ENCODE assay signal across 9 mouse cellular contexts in genomic region chr9:32408730-32409059, GRCm38 (mm10). TPM values are rescaled to one million over a fixed set of nuclear protein-coding genes. Genes with fewer than 3 reads are reported as not detected.
DNase-seq lines count a peak whose midpoint lies in the region; ATAC-seq lines count a peak whose summit lies in the region.
"Had no signal": no experiment of that assay in that cellular context is flagged by ENCODE, and none has a peak within 500 bp of the region (broad histone marks: within the 10 kb centered on the region; RNA-seq: fewer than 3 reads in every experiment).

No protein-coding gene starts in this region.

- H3K27ac ChIP-seq in kidney, embryonic 15.5 days: peak overlapping the region; percentile 87
- H3K27ac ChIP-seq in embryonic facial prominence, embryonic 14.5 days (replicated peaks; ENCODE audit: low read depth, low read length): no peak overlapping the region
- H3K27ac ChIP-seq in intestine, embryonic 14.5 days (ENCODE audit: low read depth): no peak overlapping the region
- H3K27ac ChIP-seq in midbrain, embryonic 16.5 days (ENCODE audit: low read length): no peak overlapping the region

- peak; percentile 30 for ATAC-seq in kidney, embryonic 15.5 days (replicated peaks; ENCODE audit: low FRiP score)
- ATAC-seq in embryonic facial prominence, embryonic 14.5 days (ENCODE audit: low read depth): no peak
- no peak for ATAC-seq in intestine, embryonic 14.5 days (replicated peaks; ENCODE audit: low FRiP score, low TSS enrichment, low read depth)
- ATAC-seq in midbrain, embryonic 16.5 days: peak; percentile 33; the same call in 1 of the 2 replicates

- H3K4me2 ChIP-seq in kidney, embryonic 15.5 days: peak overlapping the region; percentile 95
- H3K4me2 ChIP-seq in embryonic facial prominence, embryonic 14.5 days (ENCODE audit: low read depth, low read length): peak overlapping the region; percentile 87
- H3K4me2 ChIP-seq in intestine, embryonic 14.5 days (ENCODE audit: low read length): peak overlapping the region; percentile 87
- peak overlapping the region; percentile 83 for H3K4me2 ChIP-seq in midbrain, embryonic 16.5 days (ENCODE audit: low read length)

- no peaks in the 10 kb centered on the region for H3K36me3 ChIP-seq in kidney, embryonic 15.5 days
- no peaks in the 10 kb centered on the region for H3K36me3 ChIP-seq in embryonic facial prominence, embryonic 14.5 days (ENCODE audit: control insufficient read depth, insufficient read depth, low read length)
- no peaks in the 10 kb centered on the region for H3K36me3 ChIP-seq in intestine, embryonic 14.5 days (ENCODE audit: control insufficient read depth, insufficient read depth, low read length)
- no peaks in the 10 kb centered on the region for H3K36me3 ChIP-seq in midbrain, embryonic 16.5 days (ENCODE audit: control insufficient read depth, insufficient read depth, low read length)

- peaks cover 27% of the 10 kb centered on the region for H3K4me1 ChIP-seq in kidney, embryonic 15.5 days
- H3K4me1 ChIP-seq in embryonic facial prominence, embryonic 14.5 days (ENCODE audit: control insufficient read depth, insufficient read depth, low read length): peaks cover 8% of the 10 kb centered on the region; the same call in 1 of the 2 replicates
- H3K4me1 ChIP-seq in intestine, embryonic 14.5 days (replicated peaks; ENCODE audit: control insufficient read depth, insufficient read depth, low read length): peaks cover 10% of the 10 kb centered on the region; the same call in 1 of the 2 replicates
- H3K4me1 ChIP-seq in midbrain, embryonic 16.5 days (ENCODE audit: control insufficient read depth, insufficient read depth, low read length): peaks cover 8% of the 10 kb centered on the region

- no peaks in the 10 kb centered on the region for H3K9me3 ChIP-seq in kidney, embryonic 15.5 days (replicated peaks)
- no peaks in the 10 kb centered on the region for H3K9me3 ChIP-seq in embryonic facial prominence, embryonic 14.5 days (ENCODE audit: control insufficient read depth, low read length)
- H3K9me3 ChIP-seq in intestine, embryonic 14.5 days (ENCODE audit: control insufficient read depth, low read length): no peaks in the 10 kb centered on the region
- no peaks in the 10 kb centered on the region for H3K9me3 ChIP-seq in midbrain, embryonic 16.5 days (replicated peaks; ENCODE audit: control insufficient read depth, low read length, poor library complexity, severe bottlenecking)

- peak overlapping the region; percentile 51 for H3K4me3 ChIP-seq in kidney, embryonic 15.5 days (replicated peaks)
- H3K4me3 ChIP-seq in embryonic facial prominence, embryonic 14.5 days (ENCODE audit: low read depth, low read length): peak overlapping the region; percentile 40
- H3K4me3 ChIP-seq in intestine, embryonic 14.5 days (ENCODE audit: low read depth, low read length): peak overlapping the region; percentile 36
- H3K4me3 ChIP-seq in midbrain, embryonic 16.5 days (ENCODE audit: low read depth, low read length): peak overlapping the region; percentile 44

- WGBS in kidney, embryonic 15.5 days: 9% methylated on average over 8 of the region's 8 CpGs
- 9% methylated on average over 8 of the region's 8 CpGs for WGBS in embryonic facial prominence, embryonic 14.5 days
- 26% methylated on average over 8 of the region's 8 CpGs for WGBS in intestine, embryonic 14.5 days
- WGBS in midbrain, embryonic 16.5 days: 8% methylated on average over 8 of the region's 8 CpGs

- H3K9ac ChIP-seq in kidney, embryonic 15.5 days: peak overlapping the region; percentile 53
- H3K9ac ChIP-seq in embryonic facial prominence, embryonic 14.5 days (ENCODE audit: low read depth, low read length): peak overlapping the region; percentile 63
- peak overlapping the region; percentile 47; the same call in 1 of the 2 replicates for H3K9ac ChIP-seq in intestine, embryonic 14.5 days (ENCODE audit: low read length)
- H3K9ac ChIP-seq in midbrain, embryonic 16.5 days (ENCODE audit: low read depth, low read length): no peak overlapping the region; the same call in 1 of the 2 replicates

- DNase-seq in kidney, postnatal 10 days: no peak
- DNase-seq in embryonic facial prominence, embryonic 14.5 days (ENCODE audit: low spot score): no peak
- no peak for DNase-seq in intestine, embryonic 14.5 days (ENCODE audit: low spot score)
- no peak for DNase-seq in thymus, postnatal 10 days (ENCODE audit: low spot score in 2 of 2)
- no peak for DNase-seq in frontal cortex, postnatal 36 days (ENCODE audit: low spot score in 2 of 2)
- no peak for DNase-seq in right cerebral cortex, adult 18-20 months
- DNase-seq: gastrocnemius, postnatal 36 days had no signal

- peaks cover 3% of the 10 kb centered on the region; the same call in 1 of the 2 replicates for H3K27me3 ChIP-seq in kidney, embryonic 15.5 days
- H3K27me3 ChIP-seq in embryonic facial prominence, embryonic 14.5 days (replicated peaks; ENCODE audit: control insufficient read depth, insufficient read depth, low read length): 0 out of 2 replicates have a peak, but pooled peaks cover 15% of the 10 kb centered on the region
- H3K27me3 ChIP-seq in intestine, embryonic 14.5 days (replicated peaks; ENCODE audit: control insufficient read depth, insufficient read depth, low read length): peaks cover 15% of the 10 kb centered on the region; the same call in 1 of the 2 replicates
- peaks cover 8% of the 10 kb centered on the region for H3K27me3 ChIP-seq in midbrain, embryonic 16.5 days (ENCODE audit: control insufficient read depth, insufficient read depth, low read depth, low read length)

RNA-seq across cellular contexts. Expression of gene Kcnj1, which starts 36.4 kb away (rescaled TPM):
- 9.0 and 9.8 TPM in 2 replicates for polyA plus RNA-seq in kidney, embryonic 15.5 days (2015; fragmentation: Nextera tagmentation; extraction: Ambion mirVana)
- not detected in 2 replicates for polyA plus RNA-seq in embryonic facial prominence, embryonic 14.5 days (2014; fragmentation: Nextera tagmentation; extraction: Ambion mirVana)
- polyA plus RNA-seq in intestine, embryonic 14.5 days (2014; fragmentation: Nextera tagmentation; extraction: Ambion mirVana): not detected in 2 replicates
- polyA plus RNA-seq in midbrain, embryonic 16.5 days (2015; fragmentation: Nextera tagmentation; extraction: Ambion mirVana): not detected in 2 replicates

Comparison
In these comparisons a context has a peak if more than half of its experiments do, and no peak if none do; other contexts are left out.
1. ATAC-seq: peak in kidney, embryonic 15.5 days (single experiment) and midbrain, embryonic 16.5 days (single experiment); none in embryonic facial prominence, embryonic 14.5 days (single experiment) and intestine, embryonic 14.5 days (single experiment).
2. Peak in every context shown above with its lines, with median percentiles within 50 percentile points of each other: H3K4me2 ChIP-seq and H3K4me3 ChIP-seq.